Mouse (Mus musculus): ENCODE measurements at regions not wholly inside any gene's neighbourhood (a gene's known extent, or its start where the extent isn't known, plus 50 kb on each side); places are given as distances from the start of the nearest gene placed in this dataset.

- DNase-seq (ENCODE audit: low spot score), result no peak
These were observed 52.8 kb upstream of the Cxcl5 start for GRCm38 (mm10) chr5:90706350-90706749.

- no peak for DNase-seq (ENCODE audit: low spot score)
These were observed 55.5 kb upstream of the Cxcl5 start for GRCm38 (mm10) chr5:90703653-90704052.

- no peak for DNase-seq (ENCODE audit: low spot score)
These were observed 59.0 kb upstream of the Cxcl5 start for GRCm38 (mm10) chr5:90700178-90700577.

GRCm38 (mm10) chr5:90696064-90696463 is 55.6 kb upstream of the Rassf6 start:
- no peak for DNase-seq (ENCODE audit: low spot score)

- DNase-seq (ENCODE audit: low spot score), result peak; percentile 22
These were observed 54.0 kb upstream of the Rassf6 start for GRCm38 (mm10) chr5:90694431-90694830.

GRCm38 (mm10) chr5:90690746-90691145 is 50.3 kb upstream of the Rassf6 start:
- no peak for DNase-seq (ENCODE audit: low spot score)

All from gastrocnemius, adult 18-20 months (tissue).